In genomic region chr13:97341218-97341889, GRCm38 (mm10) we compare ENCODE assay signal across 10 mouse cellular contexts.
A peak's percentile ranks its signal among the peaks of the same experiment; 100 is the strongest.
DNase-seq lines count a peak whose midpoint lies in the region; TF ChIP-seq lines count a peak whose summit lies in the region.
"Had no signal": no experiment of that assay in that cellular context is flagged by ENCODE, and none has a peak within 500 bp of the region (broad histone marks: within the 10 kb centered on the region; RNA-seq: fewer than 3 reads in every experiment).

No protein-coding gene starts in this region.

- no peak for TF ChIP-seq CTCF in gastrocnemius, adult 2 months (IDR thresholded peaks at IDR 0.05)
- no peak for TF ChIP-seq CTCF in brain, embryonic 14.5 days (IDR thresholded peaks at IDR 0.05; ENCODE audit: borderline replicate concordance, extremely low read depth, insufficient read depth, insufficient read length)
- TF ChIP-seq CTCF in layer of hippocampus, adult 2 months (conservative IDR thresholded peaks at IDR 0.05): no peak

- no peak overlapping the region for H3K27ac ChIP-seq in gastrocnemius, adult 2 months
- no peak overlapping the region for H3K27ac ChIP-seq in layer of hippocampus, adult 2 months
- H3K27ac ChIP-seq: macrophage had no signal

- no peak overlapping the region for H3K4me3 ChIP-seq in gastrocnemius, adult 2 months
- no peak overlapping the region for H3K4me3 ChIP-seq in layer of hippocampus, adult 2 months

- intact Hi-C loops in gastrocnemius, adult 2 months (cut with DNase I): no loop called here

- TF ChIP-seq POLR2A in brain, embryonic 14.5 days (IDR thresholded peaks at IDR 0.05; ENCODE audit: borderline replicate concordance, extremely low read depth, insufficient read depth, insufficient read length, poor library complexity, severe bottlenecking): no peak

- DNase-seq in gastrocnemius, adult 2 months: peak; percentile 33
- DNase-seq in gastrocnemius, postnatal 25 days: no peak
- DNase-seq in Muller cell, postnatal 12 days (ENCODE audit: inconsistent ontology term): peak; percentile 42
- DNase-seq in brain, embryonic 14.5 days (ENCODE audit: low read depth): peak; percentile 50
- peak; percentile 27 for DNase-seq in kidney, postnatal 14 days
- DNase-seq in layer of hippocampus, adult 2 months (ENCODE audit: low spot score in 2 of 2): no peak
- no peak for DNase-seq in thymus, adult 18-20 months
- DNase-seq: cerebellum, adult 11-12 months; gastrocnemius, postnatal 36 days had no signal

Comparison
In these comparisons a context has a peak if more than half of its experiments do, and no peak if none do; other contexts are left out.
1. DNase-seq: peak in gastrocnemius, adult 2 months (single experiment), Muller cell, postnatal 12 days (single experiment), brain, embryonic 14.5 days (single experiment) and kidney, postnatal 14 days (single experiment); none in gastrocnemius, postnatal 25 days (single experiment), layer of hippocampus, adult 2 months (0 of 2) and thymus, adult 18-20 months (0 of 2).